Comparison of ENCODE assay signal across 17 mouse cellular contexts in genomic region chr14:97258461-97258860, GRCm38 (mm10).
"Had no signal": no experiment of that assay in that cellular context is flagged by ENCODE, and none has a peak within 500 bp of the region (broad histone marks: within the 10 kb centered on the region; RNA-seq: fewer than 3 reads in every experiment).

No protein-coding gene starts in this region.

- H3K36me3 ChIP-seq: kidney, embryonic 15.5 days; limb, embryonic 12.5 days; liver, embryonic 13.5 days; neural tube, embryonic 12.5 days had no signal

- H3K9ac ChIP-seq: kidney, embryonic 15.5 days; limb, embryonic 12.5 days; liver, embryonic 13.5 days; liver, postnatal 0 days; neural tube, embryonic 12.5 days had no signal

- H3K27ac ChIP-seq: kidney, embryonic 15.5 days; limb, embryonic 12.5 days; liver, embryonic 13.5 days; neural tube, embryonic 12.5 days had no signal

- H3K4me2 ChIP-seq: kidney, embryonic 15.5 days; limb, embryonic 12.5 days; liver, embryonic 13.5 days; midbrain, embryonic 11.5 days; neural tube, embryonic 12.5 days had no signal

- H3K4me1 ChIP-seq: kidney, embryonic 15.5 days; limb, embryonic 12.5 days; liver, embryonic 13.5 days; neural tube, embryonic 12.5 days had no signal

- H3K27me3 ChIP-seq: kidney, embryonic 15.5 days; limb, embryonic 12.5 days; liver, embryonic 13.5 days; neural tube, embryonic 12.5 days had no signal

- ATAC-seq: intestine, embryonic 16.5 days; liver, postnatal 0 days had no signal

- H3K4me3 ChIP-seq: kidney, embryonic 15.5 days; limb, embryonic 12.5 days; liver, embryonic 13.5 days; myocyte; neural tube, embryonic 12.5 days had no signal

- DNase-seq: kidney, adult 2 months; kidney, postnatal 36 days; layer of hippocampus, adult 9-11 months; liver; liver, embryonic 13.5 days; liver, postnatal 0 days; lung, postnatal 36 days; right cerebral cortex, postnatal 4 days; spleen, adult 18-20 months; thymus, adult 18-20 months; thymus, postnatal 14 days had no signal

- H3K9me3 ChIP-seq: kidney, embryonic 15.5 days; limb, embryonic 12.5 days; liver, embryonic 13.5 days; neural tube, embryonic 12.5 days had no signal
